Mouse (Mus musculus) heart, embryonic 11.5 days (tissue): Measurements from ENCODE around the gene L3mbtl2. TPM values are rescaled to one million over a fixed set of nuclear protein-coding genes. Genes with fewer than 3 reads are reported as not detected.
"Not testable (repeated sequence)": the region's sequence is repeated elsewhere in the genome, so short reads cannot be mapped to it uniquely, and the experiment has no call there.

Experiments used
- ATAC-seq: fragments of 200-750 bp; cut with Nextera tagmentation; replicated peaks from 2 replicates; pipeline ENCODE4 v1.8.0; 2017; ENCODE audit warnings: moderate library complexity; ENCODE audit not compliant: insufficient number of reproducible peaks, low FRiP score, low TSS enrichment
- H3K27ac ChIP-seq: fragments of 300-500 bp; sonication (generic); 2 replicates; pipeline ENCODE4 v1.5.1; 2014; ENCODE audit warnings: mild to moderate bottlenecking, low read depth, low read length
- H3K27me3 ChIP-seq: fragments of 300-500 bp; sonication (generic); 2 replicates; pipeline ENCODE4 v1.6.1; 2014; ENCODE audit warnings: mild to moderate bottlenecking, low read length, mixed read lengths; ENCODE audit not compliant: control insufficient read depth, insufficient read depth
- H3K36me3 ChIP-seq: fragments of 300-500 bp; sonication (generic); 2 replicates; pipeline ENCODE4 v1.6.1; 2014; ENCODE audit warnings: mild to moderate bottlenecking, low read length, moderate library complexity, mixed read lengths; ENCODE audit not compliant: control insufficient read depth, insufficient read depth
- H3K4me1 ChIP-seq: fragments of 300-500 bp; sonication (generic); 2 replicates; pipeline ENCODE4 v1.6.1; 2014; ENCODE audit warnings: low read length; ENCODE audit not compliant: control insufficient read depth, insufficient read depth
- H3K4me2 ChIP-seq: fragments of 300-500 bp; sonication (generic); 2 replicates; pipeline ENCODE4 v1.6.1; 2014; ENCODE audit warnings: mild to moderate bottlenecking, moderate library complexity
- H3K4me3 ChIP-seq: fragments of 300-500 bp; sonication (generic); 2 replicates; pipeline ENCODE4 v1.5.1; 2014; ENCODE audit warnings: low read depth, low read length
- H3K9ac ChIP-seq: fragments of 300-500 bp; sonication (generic); 2 replicates; pipeline ENCODE4 v1.6.1; 2014; ENCODE audit warnings: mild to moderate bottlenecking, low read depth, low read length, moderate library complexity
- H3K9me3 ChIP-seq: fragments of 300-500 bp; sonication (generic); replicated peaks from 2 replicates; pipeline ENCODE4 v1.6.1; 2016; ENCODE audit warnings: low read length; ENCODE audit not compliant: control insufficient read depth
- WGBS: fragments of 180-500 bp; shearing (Covaris S2); extraction: QIAGEN DNeasy Blood & Tissue Kit; methylation state at CpG from one replicate; pipeline ENCODE4 v1.1.7; 2014; ENCODE audit not compliant: insufficient replicate concordance; 5-methylcytosine and 5-hydroxymethylcytosine counted together
- polyA plus RNA-seq: library from polyadenylated mRNA; unstranded; fragments of >200 nt; fragmentation: Nextera tagmentation; extraction: Ambion mirVana; gene quantifications from 2 replicates; pipeline ENCODE4 v1.2.1, GENCODE M21; 2014

The L3mbtl2 gene
- polyA plus RNA-seq, 1 experiment from 2014 or later, result 17.7 TPM

GRCm38 (mm10) chr15:81700601-81701000 lies 36.9 kb downstream of the L3mbtl2 start:
- Histone ChIP-seq H3K4me3 (no peak overlapping the region), H3K27ac (no peak overlapping the region), H3K4me2 (no peak overlapping the region), H3K27me3 (peaks cover 12% of the 10 kb centered on the region), H3K9me3 (no peaks in the 10 kb centered on the region), H3K4me1 (no peaks in the 10 kb centered on the region), H3K36me3 (peaks cover 14% of the 10 kb centered on the region), H3K9ac (no peak overlapping the region)
- ATAC-seq, result no peak
- 62% methylated on average over 8 of the region's 8 CpGs for WGBS

DNA sequence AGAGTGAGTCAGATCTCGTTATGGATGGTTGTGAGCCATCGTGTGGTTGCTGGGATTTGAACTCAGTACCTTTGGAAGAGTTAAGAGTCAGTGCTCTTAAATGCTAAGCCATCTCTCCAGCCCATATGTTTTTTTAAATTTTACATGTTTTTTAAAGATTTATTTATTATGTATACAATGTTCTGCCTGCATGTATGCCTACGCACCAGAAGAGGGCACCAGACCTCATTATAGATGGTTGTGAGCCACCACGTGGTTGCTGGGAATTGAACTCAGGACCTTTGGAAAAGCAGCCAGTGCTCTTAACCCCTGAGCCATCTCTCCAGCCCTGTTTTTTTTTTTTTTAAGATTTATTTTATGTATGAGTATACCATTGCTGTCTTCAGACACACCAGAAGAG lies 37.7 kb downstream of the L3mbtl2 start:
- 78% methylated on average over 4 of the region's 4 CpGs for WGBS
- not testable (repeated sequence) for H3K4me1 ChIP-seq, H3K4me3 ChIP-seq, H3K27ac ChIP-seq, ATAC-seq, H3K4me2 ChIP-seq, H3K27me3 ChIP-seq, H3K9ac ChIP-seq, H3K9me3 ChIP-seq
- peaks cover 16% of the 10 kb centered on the region for H3K36me3 ChIP-seq

DNA sequence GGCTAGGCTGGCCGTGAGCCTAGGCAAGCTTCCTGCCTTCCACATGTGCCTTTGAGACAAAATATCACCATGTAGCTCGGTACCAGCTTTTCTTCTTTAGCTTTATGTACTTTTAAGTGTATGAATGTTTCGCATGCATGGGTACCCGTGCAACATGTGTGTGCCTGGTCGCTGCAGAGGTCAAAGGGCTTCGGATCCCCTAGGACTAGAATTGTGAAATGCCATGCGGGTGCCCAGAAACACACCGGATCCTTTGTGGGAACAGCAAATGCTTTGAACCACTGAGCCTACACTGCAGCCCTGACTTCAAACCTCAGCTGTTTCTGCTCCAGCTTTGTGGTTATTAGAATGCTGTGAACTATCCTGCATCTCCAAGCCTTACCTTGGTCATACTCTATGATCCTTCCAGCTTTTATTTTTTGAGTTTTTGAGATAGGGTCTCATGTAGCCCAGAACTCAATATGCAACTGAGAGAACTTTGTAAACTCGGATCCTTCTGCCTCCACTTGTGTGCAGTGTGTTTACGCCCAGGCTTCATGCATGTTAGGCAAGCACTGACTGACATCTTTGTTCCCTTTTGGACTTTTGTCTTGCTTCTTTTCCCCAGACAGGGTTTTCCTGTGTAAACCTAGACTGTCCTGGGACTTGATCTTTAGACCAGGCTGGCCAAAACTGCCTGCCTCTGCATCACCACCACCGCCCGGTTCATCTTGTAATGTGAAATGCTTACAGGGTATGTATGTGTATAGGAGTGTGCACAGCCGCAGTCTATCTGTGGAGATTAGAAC lies 38.8 kb downstream of the L3mbtl2 start:
- ATAC-seq, result no peak
- Histone ChIP-seq H3K9me3 (no peaks in the 10 kb centered on the region), H3K27ac (no peak overlapping the region), H3K36me3 (peaks cover 19% of the 10 kb centered on the region), H3K9ac (no peak overlapping the region), H3K27me3 (no peaks in the 10 kb centered on the region), H3K4me1 (no peaks in the 10 kb centered on the region), H3K4me3 (no peak overlapping the region), H3K4me2 (no peak overlapping the region)
- WGBS, result 87% methylated on average over 13 of the region's 13 CpGs

GRCm38 (mm10) chr15:81703094-81703489 lies 39.4 kb downstream of the L3mbtl2 start:
- Histone ChIP-seq H3K27ac (no peak overlapping the region), H3K4me1 (no peaks in the 10 kb centered on the region), H3K4me3 (no peak overlapping the region), H3K36me3 (peaks cover 22% of the 10 kb centered on the region), H3K9me3 (no peaks in the 10 kb centered on the region), H3K9ac (no peak overlapping the region), H3K4me2 (no peak overlapping the region), H3K27me3 (no peaks in the 10 kb centered on the region)
- WGBS, result 86% methylated on average over 3 of the region's 3 CpGs
- no peak for ATAC-seq

GRCm38 (mm10) chr15:81708991-81709390 lies 45.3 kb downstream of the L3mbtl2 start:
- Histone ChIP-seq H3K4me3 (no peak overlapping the region), H3K9ac (no peak overlapping the region), H3K4me1 (no peaks in the 10 kb centered on the region), H3K27ac (no peak overlapping the region), H3K9me3 (no peaks in the 10 kb centered on the region), H3K36me3 (peaks cover 57% of the 10 kb centered on the region), H3K27me3 (no peaks in the 10 kb centered on the region), H3K4me2 (no peak overlapping the region)
- WGBS, result 93% methylated on average over 11 of the region's 11 CpGs
- ATAC-seq, result no peak

- Histone ChIP-seq H3K9me3 (no peaks in the 10 kb centered on the region), H3K36me3 (peaks cover 52% of the 10 kb centered on the region), H3K4me1 (no peaks in the 10 kb centered on the region), H3K27me3 (no peaks in the 10 kb centered on the region), H3K27ac (no peak overlapping the region), H3K4me3 (no peak overlapping the region), H3K9ac (no peak overlapping the region), H3K4me2 (no peak overlapping the region)
- ATAC-seq, result no peak
- WGBS, result 100% methylated on average over 1 of the region's 1 CpGs
These were observed 46.0 kb downstream of the L3mbtl2 start for GRCm38 (mm10) chr15:81709686-81710085.

DNA sequence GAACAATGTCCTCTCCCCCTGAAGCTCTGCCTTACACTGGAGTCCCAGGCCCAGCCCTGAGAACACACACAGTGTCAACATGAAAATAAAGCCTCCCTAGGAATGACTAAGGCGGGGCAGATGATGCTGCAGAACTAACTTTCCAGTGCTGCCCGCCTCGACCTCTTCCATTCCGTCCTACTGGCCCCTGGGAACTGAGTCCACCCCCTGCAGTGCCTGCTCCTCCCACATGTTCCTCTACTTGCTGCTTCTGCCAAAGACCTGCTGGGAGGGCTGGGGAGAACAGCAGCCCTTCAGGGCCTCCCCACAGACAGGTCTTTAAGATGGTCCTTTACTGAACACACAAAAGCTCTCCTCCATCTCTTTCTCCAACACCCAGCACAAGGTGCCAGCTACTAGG lies 47.1 kb downstream of the L3mbtl2 start:
- Histone ChIP-seq H3K27ac (no peak overlapping the region), H3K4me1 (no peaks in the 10 kb centered on the region), H3K4me3 (no peak overlapping the region), H3K9ac (no peak overlapping the region), H3K27me3 (no peaks in the 10 kb centered on the region), H3K36me3 (peaks cover 49% of the 10 kb centered on the region), H3K9me3 (no peaks in the 10 kb centered on the region), H3K4me2 (no peak overlapping the region)
- WGBS, result 78% methylated on average over 4 of the region's 4 CpGs
- ATAC-seq, result no peak

DNA sequence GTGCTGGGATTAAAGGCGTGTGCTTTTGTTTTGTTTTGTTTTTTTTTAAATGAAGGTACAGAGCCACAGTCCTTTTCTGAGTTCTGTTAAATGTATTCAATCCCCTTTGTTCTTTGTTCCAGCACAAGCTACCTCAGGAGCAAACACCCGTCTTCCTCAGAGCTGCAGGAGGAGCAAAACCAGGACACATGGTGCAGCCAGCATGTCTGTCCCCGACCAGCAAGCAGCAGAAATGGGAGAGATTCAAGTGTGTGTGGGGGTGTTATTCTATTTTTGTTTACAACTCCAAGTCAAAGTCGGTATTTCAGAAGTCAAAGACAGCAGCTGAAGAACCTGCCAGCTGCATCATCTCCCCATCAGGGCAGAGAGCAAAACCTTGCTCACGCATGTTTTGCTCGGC lies 50.1 kb downstream of the L3mbtl2 start:
- H3K9me3 ChIP-seq, result no peaks in the 10 kb centered on the region
- H3K9ac ChIP-seq, result no peak overlapping the region
- H3K27ac ChIP-seq, result no peak overlapping the region
- H3K27me3 ChIP-seq, result no peaks in the 10 kb centered on the region
- H3K36me3 ChIP-seq, result peaks cover 55% of the 10 kb centered on the region
- 84% methylated on average over 6 of the region's 6 CpGs for WGBS
- no peaks in the 10 kb centered on the region for H3K4me1 ChIP-seq
- H3K4me2 ChIP-seq, result no peak overlapping the region
- H3K4me3 ChIP-seq, result no peak overlapping the region
- ATAC-seq, result no peak
